Mouse (Mus musculus): ENCODE measurements at regions not wholly inside any gene's neighbourhood (a gene's known extent, or its start where the extent isn't known, plus 50 kb on each side); places are given as distances from the start of the nearest gene placed in this dataset.

DNA sequence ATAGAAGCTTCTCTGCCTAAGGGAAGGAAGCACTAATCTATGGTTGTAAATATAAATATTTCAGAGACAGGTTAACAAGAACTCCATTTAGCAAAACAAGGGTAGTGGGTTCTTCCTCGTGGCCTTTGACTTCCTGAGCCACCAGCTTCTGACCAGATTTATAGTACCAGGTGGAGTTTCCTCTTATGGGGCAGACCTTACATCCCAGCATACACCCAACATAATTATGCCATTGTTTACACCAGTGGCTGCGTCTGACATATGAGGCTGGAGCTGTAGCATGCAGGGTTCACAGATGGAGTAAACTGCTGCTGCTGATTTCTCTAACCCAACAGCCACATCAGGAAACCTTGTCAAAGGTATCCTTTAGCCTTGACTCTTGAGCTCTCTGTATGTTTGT, 75.5 kb downstream of the Trib2 start:
- WGBS, result 31% methylated on average over 2 of the region's 2 CpGs

DNA sequence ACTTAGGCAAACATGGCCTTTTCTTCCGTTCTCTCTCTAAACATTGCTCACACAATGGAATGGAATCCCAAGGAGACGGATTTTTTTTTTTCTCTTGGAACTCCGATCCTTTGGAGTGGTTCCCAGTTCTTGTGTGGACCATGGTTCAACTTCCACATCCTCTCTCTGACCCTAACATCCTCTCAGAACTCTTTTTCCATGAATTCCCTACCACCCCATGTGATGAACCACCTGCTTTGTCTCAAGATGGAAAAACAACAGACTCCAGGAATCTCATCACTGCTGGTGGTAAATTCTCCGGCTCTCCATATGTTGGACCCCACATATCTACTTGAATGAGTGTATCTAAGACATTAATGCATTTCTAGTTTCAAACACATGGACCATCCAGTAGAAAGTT, 77.7 kb downstream of the Trib2 start:
- DNase-seq (ENCODE audit: low read depth, low spot score), result no peak
- WGBS, result 52% methylated on average over 4 of the region's 4 CpGs

More for the DNA sequence above, 75.5 kb downstream of the Trib2 start:
- DNase-seq (ENCODE audit: low read depth, low spot score), result no peak

DNA sequence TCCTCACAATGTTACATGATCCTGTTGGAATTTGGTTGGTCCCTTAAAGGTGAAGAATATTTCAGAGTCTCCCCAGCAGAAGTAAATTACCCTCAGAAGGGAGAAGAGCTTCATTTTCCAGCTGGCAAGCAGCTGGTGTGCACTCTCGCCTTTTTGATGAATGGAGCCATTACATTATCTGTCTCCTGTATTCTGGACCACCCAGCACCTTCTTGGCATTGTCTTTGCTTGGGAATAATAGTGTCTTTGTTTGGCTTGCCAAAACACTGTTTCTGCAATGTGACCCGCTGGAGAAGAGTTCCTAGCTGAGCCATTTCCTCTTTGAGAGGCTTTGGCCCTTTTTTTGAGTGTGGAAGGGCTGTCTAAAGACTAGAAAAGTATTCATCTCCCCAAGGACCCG, 85.5 kb downstream of the Trib2 start:
- no peak for DNase-seq (ENCODE audit: low read depth, low spot score)
- WGBS, result 43% methylated on average over 3 of the region's 3 CpGs

- no peak for DNase-seq (ENCODE audit: low read depth, low spot score)
- WGBS, result 75% methylated on average over 3 of the region's 3 CpGs
These were observed 87.0 kb downstream of the Trib2 start for GRCm38 (mm10) chr12:15729696-15730095.

- WGBS, result 68% methylated on average over 6 of the region's 6 CpGs
- DNase-seq (ENCODE audit: low read depth, low spot score), result no peak
These were observed 93.2 kb downstream of the Trib2 start for GRCm38 (mm10) chr12:15723529-15723928.

DNA sequence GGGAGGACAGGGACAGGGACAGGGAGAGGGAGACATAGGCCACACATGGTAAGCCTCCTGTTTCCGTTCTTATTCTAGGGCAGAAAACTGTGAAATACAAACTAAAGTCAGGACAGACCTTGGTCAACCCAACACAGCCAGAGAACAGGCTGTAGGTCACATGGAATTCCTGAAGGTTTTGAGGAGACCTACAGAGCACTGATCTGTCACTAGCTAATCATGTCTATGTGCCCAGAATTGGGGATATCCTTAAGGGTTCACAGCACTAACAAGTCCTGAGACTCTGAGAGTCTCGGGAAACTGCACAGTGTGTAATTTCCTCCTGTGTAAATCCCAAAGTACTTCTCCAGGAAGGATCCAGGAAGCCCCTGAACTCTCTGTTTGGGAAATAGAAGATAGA, 94.6 kb downstream of the Trib2 start:
- DNase-seq (ENCODE audit: low read depth, low spot score), result no peak

GRCm38 (mm10) chr12:15720171-15720570, 96.6 kb downstream of the Trib2 start:
- WGBS, result 74% methylated on average over 6 of the region's 6 CpGs
- DNase-seq (ENCODE audit: low read depth, low spot score), result no peak

More for the DNA sequence above, 94.6 kb downstream of the Trib2 start:
- WGBS, result 82% methylated on average over 2 of the region's 2 CpGs

DNA sequence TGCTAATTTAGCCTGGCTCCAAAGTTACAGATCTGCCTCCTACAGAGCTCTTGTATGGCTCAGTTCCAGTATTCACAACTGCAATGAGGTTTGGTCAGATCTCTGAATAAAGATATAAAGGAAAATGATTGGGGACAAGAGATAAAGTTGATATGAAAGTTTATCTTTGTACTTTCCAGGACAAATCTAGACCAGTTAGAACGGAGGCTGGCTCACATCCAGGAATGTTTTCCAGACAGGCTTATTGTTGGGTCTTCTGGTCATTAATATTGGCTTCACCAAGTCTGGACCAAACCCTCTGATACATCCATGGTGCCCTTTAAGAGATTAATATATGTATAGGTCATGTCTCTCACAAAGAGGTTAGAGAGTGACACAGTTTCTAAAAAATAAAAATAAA, 97.9 kb downstream of the Trib2 start:
- WGBS, result 43% methylated on average over 1 of the region's 1 CpGs
- no peak for DNase-seq (ENCODE audit: low read depth, low spot score)

DNA sequence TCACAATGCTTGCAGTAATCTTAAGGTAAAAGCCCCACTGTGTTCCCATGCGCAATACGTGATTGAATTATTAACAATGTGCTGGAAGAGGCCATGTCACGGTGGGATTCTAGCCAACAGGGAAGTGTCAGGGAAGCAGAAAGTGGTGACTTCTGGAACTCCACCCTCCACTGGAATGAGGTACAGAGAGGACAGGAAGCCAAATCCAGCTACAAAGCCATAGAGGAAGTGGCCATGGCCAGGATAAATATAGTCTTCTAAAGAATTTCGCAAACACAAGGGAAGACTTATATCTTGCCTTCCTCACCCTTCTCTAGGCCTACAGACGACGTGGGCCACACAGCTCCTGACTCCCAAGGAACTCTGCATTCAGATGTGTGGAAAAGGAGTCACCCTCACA, 98.7 kb downstream of the Trib2 start:
- no peak for DNase-seq (ENCODE audit: low read depth, low spot score)
- 63% methylated on average over 6 of the region's 6 CpGs for WGBS

GRCm38 (mm10) chr12:15717342-15717741, 99.4 kb downstream of the Trib2 start:
- WGBS, result 62% methylated on average over 3 of the region's 3 CpGs
- DNase-seq (ENCODE audit: low read depth, low spot score), result no peak

- no peak for DNase-seq (ENCODE audit: low read depth, low spot score)
- WGBS, result 95% methylated on average over 2 of the region's 2 CpGs
These were observed 103.1 kb downstream of the Trib2 start for GRCm38 (mm10) chr12:15713623-15714022.

DNA sequence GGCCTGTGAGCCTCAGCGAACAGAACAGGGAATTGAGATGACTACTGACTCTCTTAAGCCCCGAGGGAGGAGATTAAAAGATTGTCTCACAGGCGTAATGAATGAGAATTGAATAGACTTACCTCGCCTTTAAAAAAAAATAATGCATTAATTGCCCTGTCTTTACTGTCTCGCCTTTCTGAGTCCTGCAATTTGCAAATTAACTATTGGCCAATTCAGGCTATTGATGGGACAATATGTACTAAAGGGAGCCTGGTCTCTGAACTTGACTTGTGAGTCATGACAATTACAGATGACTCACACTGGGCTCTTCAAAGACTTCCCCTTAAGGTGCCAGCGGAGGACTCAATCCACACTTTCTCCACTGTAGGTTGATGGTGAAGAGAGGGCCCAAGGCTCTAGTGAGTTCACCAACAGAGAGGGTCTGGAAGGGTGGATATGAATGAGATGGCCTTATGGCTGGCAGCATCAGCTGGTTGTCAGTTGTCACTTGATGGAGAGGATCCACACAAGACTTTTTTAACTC, 109.1 kb downstream of the Trib2 start:
- no peak for DNase-seq (ENCODE audit: low read depth, low spot score)

GRCm38 (mm10) chr12:15704412-15704811, 112.3 kb downstream of the Trib2 start:
- WGBS, result 36% methylated on average over 5 of the region's 5 CpGs
- no peak for DNase-seq (ENCODE audit: low read depth, low spot score)

More for the DNA sequence above, 109.1 kb downstream of the Trib2 start:
- WGBS, result 75% methylated on average over 6 of the region's 6 CpGs

DNA sequence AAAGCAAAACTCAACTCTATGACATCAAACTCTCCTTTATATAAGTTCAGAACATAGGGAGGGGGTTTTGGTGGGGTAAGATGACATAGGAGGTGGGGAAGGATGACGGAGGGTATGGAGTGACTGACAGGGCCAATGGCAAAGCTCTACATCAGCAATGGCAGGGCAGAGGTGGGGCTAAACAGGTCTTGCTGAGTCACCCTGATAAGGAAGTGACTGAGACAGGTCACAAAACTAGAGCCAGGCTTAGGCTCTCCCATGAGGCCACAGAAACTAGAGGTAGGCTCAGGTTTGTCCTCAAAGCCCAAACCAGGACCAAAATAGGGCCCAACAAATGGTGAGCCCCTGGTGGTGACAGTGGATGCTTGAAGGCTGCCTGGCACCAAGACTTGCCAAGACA, 114.6 kb downstream of the Trib2 start:
- DNase-seq (ENCODE audit: low read depth, low spot score), result no peak
- 90% methylated on average over 1 of the region's 1 CpGs for WGBS

GRCm38 (mm10) chr12:15698829-15699228, 117.9 kb downstream of the Trib2 start:
- no peak for DNase-seq (ENCODE audit: low read depth, low spot score)
- WGBS, result 6% methylated on average over 4 of the region's 4 CpGs

- 45% methylated on average over 6 of the region's 6 CpGs for WGBS
- no peak for DNase-seq (ENCODE audit: low read depth, low spot score)
These were observed 118.5 kb downstream of the Trib2 start for GRCm38 (mm10) chr12:15698042-15698771.

- no peak for DNase-seq (ENCODE audit: low read depth, low spot score)
- 67% methylated on average over 2 of the region's 2 CpGs for WGBS
These were observed 128.4 kb downstream of the Trib2 start for GRCm38 (mm10) chr12:15688342-15688741.

- WGBS, result 30% methylated on average over 5 of the region's 5 CpGs
These were observed 132.4 kb downstream of the Trib2 start for GRCm38 (mm10) chr12:15684311-15684710.

GRCm38 (mm10) chr12:15681678-15682355, 134.9 kb downstream of the Trib2 start:
- DNase-seq (ENCODE audit: low read depth, low spot score), result no peak
- 79% methylated on average over 5 of the region's 5 CpGs for WGBS

More at GRCm38 (mm10) chr12:15684311-15684710, 132.4 kb downstream of the Trib2 start:
- DNase-seq (ENCODE audit: low read depth, low spot score), result no peak

DNA sequence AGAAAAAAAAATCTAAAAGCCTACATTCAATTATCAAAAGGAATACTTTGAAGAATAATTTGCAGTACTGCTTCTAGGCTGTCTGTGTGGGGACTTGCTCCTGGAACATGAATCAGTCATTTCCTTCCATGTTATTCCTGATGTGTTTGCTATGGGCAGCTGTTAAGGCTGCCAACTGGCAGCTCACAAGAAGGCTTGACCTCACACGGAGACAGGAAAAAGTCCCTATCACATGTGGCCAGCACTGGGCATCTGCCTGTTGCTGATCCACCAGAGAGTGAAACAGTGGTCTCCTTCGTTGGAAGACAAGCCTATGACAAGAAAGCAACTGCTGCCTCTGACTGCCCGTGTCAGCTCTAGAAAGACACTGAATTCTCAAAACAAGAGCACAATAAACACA, 140.6 kb downstream of the Trib2 start:
- 73% methylated on average over 3 of the region's 3 CpGs for WGBS
- DNase-seq (ENCODE audit: low read depth, low spot score), result no peak

- 50% methylated on average over 2 of the region's 2 CpGs for WGBS
These were observed 157.0 kb downstream of the Trib2 start for GRCm38 (mm10) chr12:15659755-15660154.

More at GRCm38 (mm10) chr12:15659755-15660154, 157.0 kb downstream of the Trib2 start:
- DNase-seq (ENCODE audit: low read depth, low spot score), result no peak

Measured in large intestine, adult 2 months (tissue).